Mouse (Mus musculus) embryo, embryonic 10 days (tissue): ENCODE data around the gene Aff1.

ENCODE experiments used
- DNase-seq: peaks from one replicate; pipeline ENCODE4 v3.0.0-alpha.2; 2015; ENCODE audit warnings: low spot score

Aff1 gene

GRCm38 (mm10) chr5:103803927-103804590, 111.9 kb downstream of the Aff1 start:
- DNase-seq, result peak; percentile 68

GRCm38 (mm10) chr5:103806851-103807578, 114.8 kb downstream of the Aff1 start:
- no peak for DNase-seq

GRCm38 (mm10) chr5:103807637-103808312, 115.6 kb downstream of the Aff1 start:
- DNase-seq, result no peak

GRCm38 (mm10) chr5:103809674-103810330, 117.6 kb downstream of the Aff1 start:
- no peak for DNase-seq

- DNase-seq, result no peak
These were observed 121.1 kb downstream of the Aff1 start for GRCm38 (mm10) chr5:103813291-103813690.

GRCm38 (mm10) chr5:103813997-103814542, 121.9 kb downstream of the Aff1 start:
- no peak for DNase-seq

GRCm38 (mm10) chr5:103814551-103815248, 122.5 kb downstream of the Aff1 start:
- DNase-seq, result no peak

- no peak for DNase-seq
These were observed 123.1 kb downstream of the Aff1 start for GRCm38 (mm10) chr5:103815249-103815617.

- DNase-seq, result no peak
These were observed 124.5 kb downstream of the Aff1 start for GRCm38 (mm10) chr5:103816718-103817117.

GRCm38 (mm10) chr5:103817754-103818153, 125.6 kb downstream of the Aff1 start:
- peak; percentile 92 for DNase-seq

GRCm38 (mm10) chr5:103818602-103819001, 126.4 kb downstream of the Aff1 start:
- no peak for DNase-seq

GRCm38 (mm10) chr5:103819674-103820073, 127.5 kb downstream of the Aff1 start:
- DNase-seq, result no peak

- no peak for DNase-seq
These were observed 128.9 kb downstream of the Aff1 start for GRCm38 (mm10) chr5:103821062-103821461.

GRCm38 (mm10) chr5:103821500-103822298, 129.5 kb downstream of the Aff1 start:
- DNase-seq, result no peak

- no peak for DNase-seq
These were observed 130.8 kb downstream of the Aff1 start for GRCm38 (mm10) chr5:103822949-103823348.

- DNase-seq, result no peak
These were observed 136.1 kb downstream of the Aff1 start for GRCm38 (mm10) chr5:103828304-103828703.

- DNase-seq, result no peak
These were observed 136.6 kb downstream of the Aff1 start for GRCm38 (mm10) chr5:103828729-103829128.

GRCm38 (mm10) chr5:103829158-103829557, 137.0 kb downstream of the Aff1 start:
- no peak for DNase-seq

- no peak for DNase-seq
These were observed 138.7 kb downstream of the Aff1 start for GRCm38 (mm10) chr5:103830886-103831285.

GRCm38 (mm10) chr5:103835471-103836147, 143.4 kb downstream of the Aff1 start:
- DNase-seq, result no peak
